Mouse (Mus musculus) lung, adult 2 months (tissue): ENCODE data around the gene Ggt5.

Experiments used
- CTCF ChIP-seq: fragments of 200-500 bp; IDR thresholded peaks from 2 replicates; pipeline ENCODE4 v1.5.1; 2011; ENCODE audit warnings: mild to moderate bottlenecking, low read length, control low read depth; ENCODE audit not compliant: insufficient read depth
- POLR2A ChIP-seq: fragments of 200-500 bp; IDR thresholded peaks from 2 replicates; pipeline ENCODE4 v1.6.1; 2011; ENCODE audit warnings: low read depth, mild to moderate bottlenecking, control low read depth, low read length, borderline replicate concordance; ENCODE audit errors: extremely low read depth

DNA sequence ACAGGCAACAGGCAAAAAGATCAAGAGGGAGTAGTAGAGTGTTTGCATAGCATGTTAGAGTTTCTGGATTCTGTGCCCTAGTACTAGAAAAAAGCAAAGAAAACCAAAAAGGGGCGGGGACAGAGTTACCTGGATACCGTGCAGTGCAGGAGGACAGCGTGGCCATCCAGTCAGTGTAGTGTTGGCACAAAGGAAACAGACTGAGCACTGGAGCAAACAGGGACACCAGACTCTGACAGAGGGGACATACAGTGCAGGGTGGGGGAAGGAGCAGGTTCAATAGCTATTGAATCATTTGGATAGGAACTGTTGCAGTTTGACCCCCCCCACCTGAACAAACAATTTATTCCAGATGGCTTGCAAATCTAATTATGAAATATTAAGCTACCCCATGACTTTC is 37.9 kb downstream of the Ggt5 start:
- no peak for TF ChIP-seq POLR2A
- TF ChIP-seq CTCF, result no peak
